Mouse (Mus musculus) limb, embryonic 13.5 days (tissue): ENCODE data around the gene Vmn1r197. TPM values are rescaled to one million over a fixed set of nuclear protein-coding genes. Genes with fewer than 3 reads are reported as not detected.

Experiments used
- polyA plus RNA-seq: library from polyadenylated mRNA; unstranded; fragments of >200 nt; fragmentation: Nextera tagmentation; extraction: Ambion mirVana; gene quantifications from 2 replicates; pipeline ENCODE4 v1.2.1, GENCODE M21; 2015

Gene Vmn1r197
- polyA plus RNA-seq, 1 experiment from 2014 or later, result not detected

Other genes starting within 250 kb of the Vmn1r197 start
- gene Vmn1r188, start 240.1 kb upstream of the Vmn1r197 start, polyA plus RNA-seq, result not detected in 2 replicates
- not detected in 2 replicates for gene Vmn1r189, start 218.8 kb upstream of the Vmn1r197 start, polyA plus RNA-seq
- not detected in 2 replicates for gene Vmn1r191, start 140.6 kb upstream of the Vmn1r197 start, polyA plus RNA-seq
- gene Vmn1r192, start 133.4 kb upstream of the Vmn1r197 start, polyA plus RNA-seq, result not detected in 2 replicates
- not detected in 2 replicates for gene Vmn1r193, start 101.4 kb upstream of the Vmn1r197 start, polyA plus RNA-seq
- not detected in 2 replicates for gene Vmn1r194, start 80.4 kb upstream of the Vmn1r197 start, polyA plus RNA-seq
- gene Vmn1r195, start 54.1 kb upstream of the Vmn1r197 start, polyA plus RNA-seq, result not detected in 2 replicates
- gene Vmn1r196, start 34.7 kb upstream of the Vmn1r197 start, polyA plus RNA-seq, result not detected in 2 replicates
- gene Vmn1r198, start 25.8 kb downstream of the Vmn1r197 start, polyA plus RNA-seq, result not detected in 2 replicates
- not detected in 2 replicates for gene Vmn1r199, start 55.2 kb downstream of the Vmn1r197 start, polyA plus RNA-seq
- gene Vmn1r200, start 65.8 kb downstream of the Vmn1r197 start, polyA plus RNA-seq, result not detected in 2 replicates
- gene Vmn1r201, start 147.3 kb downstream of the Vmn1r197 start, polyA plus RNA-seq, result not detected in 2 replicates
- gene Vmn1r202, start 180.8 kb downstream of the Vmn1r197 start, polyA plus RNA-seq, result not detected in 2 replicates
- gene Vmn1r203, start 193.5 kb downstream of the Vmn1r197 start, polyA plus RNA-seq, result not detected in 2 replicates
- gene Vmn1r204, start 228.6 kb downstream of the Vmn1r197 start, polyA plus RNA-seq, result not detected in 2 replicates